Mouse (Mus musculus): ENCODE data around the gene AC124502.3.
"Not testable (repeated sequence)": the region's sequence is repeated elsewhere in the genome, so short reads cannot be mapped to it uniquely, and the experiment has no call there.

The AC124502.3 gene

DNA sequence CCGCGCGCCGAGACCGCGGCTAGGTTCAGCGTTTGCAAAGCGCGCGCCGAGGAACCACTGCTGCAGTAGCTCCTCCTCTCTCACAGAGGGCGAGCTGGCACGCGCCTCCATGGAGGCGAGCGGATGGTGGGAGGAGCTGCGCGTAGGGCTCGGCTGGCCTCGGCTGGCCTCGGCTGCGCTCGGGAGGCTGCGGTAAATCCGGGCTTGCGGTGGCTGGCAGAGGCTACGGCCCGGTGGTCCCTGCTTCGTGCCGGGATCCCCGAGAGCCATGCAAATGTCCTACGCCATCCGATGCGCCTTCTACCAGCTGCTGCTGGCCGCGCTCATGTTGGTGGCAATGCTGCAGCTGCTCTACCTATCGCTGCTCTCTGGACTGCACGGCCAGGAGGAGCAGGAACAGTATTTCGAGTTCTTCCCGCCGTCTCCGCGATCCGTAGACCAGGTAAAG, at the start of gene AC124502.3, which contains the start of gene B4gat1:
AC124502.3 (plus strand) TSS at position 183 of the 448 bp plus-strand sequence.
B4gat1 (plus strand) TSS at position 118 of the 448 bp plus-strand sequence.
- DNase-seq (ENCODE audit: low spot score) = peak; percentile 95

DNA sequence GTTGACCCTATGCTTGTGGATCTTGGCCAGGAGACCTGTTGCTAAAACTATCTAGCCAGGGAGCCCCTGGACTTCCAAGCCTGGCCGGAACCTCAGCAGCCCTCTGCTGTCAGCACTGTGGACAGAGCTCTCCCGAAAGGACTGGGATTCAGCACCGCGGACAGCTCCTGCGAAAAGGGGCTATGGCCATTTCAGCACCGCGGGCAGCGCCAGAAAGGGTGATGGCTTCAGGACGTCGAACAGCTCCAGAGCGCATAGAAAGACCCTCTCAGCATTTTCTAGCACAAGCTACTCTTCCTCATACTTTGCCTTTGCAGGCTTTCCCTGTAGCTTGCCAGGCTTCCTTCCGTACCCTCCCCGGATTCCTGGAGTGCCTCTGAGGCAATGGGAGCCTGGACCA, 49.7 kb upstream of the AC124502.3 start:
- peak; percentile 95 for DNase-seq (ENCODE audit: low spot score)

DNA sequence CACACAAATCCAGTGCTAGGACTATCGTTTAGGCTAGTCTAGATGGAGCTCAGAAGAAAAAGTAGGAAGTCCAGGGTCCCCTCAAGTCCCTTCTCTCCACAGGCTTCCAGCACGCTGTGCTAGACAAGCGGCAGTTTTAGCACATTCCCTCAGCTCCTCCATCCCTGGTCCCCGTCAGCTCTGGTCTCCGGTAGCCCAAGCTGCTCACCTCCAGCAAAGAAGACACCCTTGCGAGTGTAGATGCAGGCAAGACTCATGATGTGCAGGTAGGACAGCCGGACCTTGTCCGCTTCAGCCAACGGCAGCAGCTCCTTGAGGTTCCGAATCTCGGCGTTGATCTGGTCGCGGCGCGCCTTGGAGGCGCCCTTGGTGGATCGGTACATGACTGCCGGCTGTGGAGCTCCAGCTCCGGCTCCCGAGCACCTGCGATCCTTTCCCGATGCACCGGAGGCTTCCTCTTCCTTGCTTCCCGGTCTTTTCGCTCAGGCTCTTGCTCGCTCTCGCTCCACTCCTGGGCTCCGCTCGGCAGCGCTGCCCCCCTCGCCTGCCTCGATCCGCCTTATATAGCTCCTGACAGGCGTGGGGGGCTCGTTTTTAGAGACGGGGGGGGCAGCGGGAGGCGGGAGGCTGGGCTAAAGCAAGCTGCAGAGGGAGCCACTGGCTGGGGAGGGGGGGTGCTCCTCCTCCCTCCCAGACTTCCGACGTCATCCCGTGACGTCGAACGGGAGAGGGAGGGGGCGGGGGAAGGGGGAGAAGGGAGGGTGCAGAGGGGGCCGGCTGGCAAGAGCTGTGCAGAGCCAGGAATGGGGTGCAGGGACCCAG, 49.0 kb upstream of the AC124502.3 start:
- DNase-seq (ENCODE audit: low spot score) = no peak

DNA sequence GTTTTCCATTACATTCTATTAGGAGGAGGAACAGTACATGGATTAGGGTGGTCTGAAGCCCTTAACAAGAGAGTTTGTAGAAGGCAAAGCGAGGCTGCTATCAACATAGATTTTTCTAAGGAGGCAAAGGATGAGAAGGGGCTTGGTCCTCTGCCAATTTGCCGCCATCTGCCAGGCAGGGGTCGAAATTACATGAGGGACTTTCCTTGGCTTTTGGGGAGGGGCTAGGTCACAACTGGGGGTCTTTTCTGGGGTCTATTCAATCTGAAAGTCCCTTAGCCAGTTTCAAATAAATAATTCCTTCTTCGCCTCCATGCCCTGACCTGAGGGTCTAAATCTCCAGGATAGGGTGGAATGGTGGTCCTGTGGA, 48.5 kb upstream of the AC124502.3 start, which contains the start of gene Npas4:
Npas4 (minus strand) TSS at position 61 of the 370 bp plus-strand sequence.
- no peak for DNase-seq (ENCODE audit: low spot score)

DNA sequence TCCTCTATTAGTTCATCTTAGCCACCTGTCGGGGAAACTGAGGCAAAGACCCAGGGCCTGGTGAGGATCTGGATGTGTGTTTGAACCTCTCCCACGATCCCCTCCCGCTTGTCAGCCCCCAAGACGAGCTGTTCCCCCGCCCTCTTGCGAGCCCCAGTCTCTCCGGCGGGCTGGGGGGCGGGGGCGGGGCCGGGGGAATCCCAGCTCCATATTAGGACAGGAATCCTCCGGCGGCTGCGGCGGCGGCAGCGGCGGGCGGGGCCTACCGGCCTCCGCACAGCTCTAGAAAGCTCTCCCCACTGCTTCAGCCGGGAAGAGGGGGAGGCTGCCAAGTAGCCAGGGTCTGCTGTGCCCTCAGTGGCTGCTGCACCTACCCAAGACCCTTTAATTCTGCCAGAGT, 48.0 kb upstream of the AC124502.3 start:
- DNase-seq (ENCODE audit: low spot score) = no peak

DNA sequence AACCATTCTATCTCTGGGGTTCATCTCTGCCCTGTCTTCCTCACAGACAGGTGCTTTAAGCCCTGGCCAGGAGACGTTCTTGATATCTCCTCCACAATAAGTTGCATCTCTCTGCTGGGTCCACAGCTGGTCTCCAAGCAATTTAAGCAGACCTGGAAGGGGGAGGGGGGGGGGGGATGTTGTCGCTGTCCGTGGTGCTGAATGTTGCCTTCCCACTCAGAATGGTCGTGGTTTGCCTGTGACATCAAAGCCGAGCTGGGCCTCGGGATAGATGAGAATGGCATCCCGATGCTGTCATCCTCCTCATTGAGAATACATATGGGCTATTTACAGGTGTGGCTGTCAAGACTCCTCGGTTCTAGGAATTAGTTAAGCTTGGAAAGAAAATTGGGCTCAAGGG, 46.3 kb upstream of the AC124502.3 start:
- DNase-seq (ENCODE audit: low spot score) = peak; percentile 60

DNA sequence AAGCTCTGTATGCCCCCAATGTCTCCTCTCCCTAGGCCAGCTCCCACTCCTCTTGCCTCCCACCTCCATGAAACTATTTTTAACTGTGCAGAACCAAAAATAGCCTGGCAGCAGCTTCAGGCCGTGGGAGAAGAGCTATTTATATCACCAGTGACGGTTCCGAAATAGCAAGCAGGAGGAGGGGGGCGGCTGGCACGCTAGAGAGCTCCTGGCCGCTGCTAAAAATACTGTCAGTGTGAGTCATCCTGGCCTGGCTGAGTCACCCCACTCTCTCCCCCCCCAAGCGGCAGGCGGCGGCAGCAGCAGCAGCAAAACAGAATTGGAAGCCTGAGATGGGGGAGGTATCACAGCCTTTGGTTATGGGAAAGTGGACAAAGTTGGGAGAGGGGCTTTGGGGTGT, 45.8 kb upstream of the AC124502.3 start:
- DNase-seq (ENCODE audit: low spot score) = no peak

DNA sequence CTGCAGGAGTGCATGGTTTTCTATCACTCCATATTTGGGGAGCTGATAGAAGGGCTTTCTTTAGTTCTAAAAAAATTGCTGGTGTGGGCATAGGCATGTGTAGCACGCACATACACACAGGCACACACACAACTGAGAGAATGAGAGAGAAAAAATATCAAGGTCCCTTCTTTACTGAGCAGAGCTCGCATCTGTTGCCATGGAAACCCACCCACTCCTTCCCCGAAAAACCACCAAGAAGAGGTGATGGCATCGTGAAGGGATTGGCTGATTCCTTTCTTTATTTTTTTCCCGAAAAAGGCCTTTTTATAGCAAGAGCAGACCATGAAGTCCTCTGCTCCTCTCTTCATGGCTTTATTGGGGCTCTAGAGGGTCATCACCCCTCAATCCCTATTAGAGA, 44.6 kb upstream of the AC124502.3 start:
- no peak for DNase-seq (ENCODE audit: low spot score)

DNA sequence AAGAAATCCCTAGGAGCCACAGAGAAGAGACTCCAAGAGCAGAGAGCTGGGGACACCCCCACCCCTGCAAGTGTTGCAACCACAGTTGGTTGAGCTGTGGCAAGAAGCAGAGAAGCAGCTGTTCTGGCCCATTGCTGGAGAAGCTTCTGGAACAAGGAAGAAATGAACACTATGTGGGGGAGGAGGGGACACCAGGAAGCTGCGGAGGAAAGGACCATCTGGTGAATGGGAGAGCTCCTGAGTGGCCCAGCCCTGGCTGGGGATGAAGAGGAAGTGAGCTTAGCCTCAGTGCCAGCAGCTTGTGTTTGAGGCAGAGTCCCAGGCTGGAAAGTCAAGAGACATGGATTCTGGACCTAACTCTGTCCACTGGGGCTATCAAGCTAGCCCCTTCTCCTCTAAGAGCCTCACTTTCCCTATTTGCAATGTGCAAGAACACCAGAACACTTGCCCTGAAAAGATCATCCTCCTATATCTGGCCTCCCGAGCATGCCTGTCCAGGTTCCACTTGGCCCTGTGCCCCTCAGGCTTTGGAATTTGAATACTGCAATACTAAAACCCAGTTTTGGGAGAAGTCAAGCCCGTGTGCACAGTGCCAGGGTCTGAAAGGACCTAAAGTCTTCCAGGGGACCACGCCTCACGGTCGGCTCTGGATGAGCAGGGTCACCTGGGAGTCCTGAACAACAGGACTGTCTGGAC, 39.1 kb upstream of the AC124502.3 start:
- DNase-seq (ENCODE audit: low spot score) = no peak

DNA sequence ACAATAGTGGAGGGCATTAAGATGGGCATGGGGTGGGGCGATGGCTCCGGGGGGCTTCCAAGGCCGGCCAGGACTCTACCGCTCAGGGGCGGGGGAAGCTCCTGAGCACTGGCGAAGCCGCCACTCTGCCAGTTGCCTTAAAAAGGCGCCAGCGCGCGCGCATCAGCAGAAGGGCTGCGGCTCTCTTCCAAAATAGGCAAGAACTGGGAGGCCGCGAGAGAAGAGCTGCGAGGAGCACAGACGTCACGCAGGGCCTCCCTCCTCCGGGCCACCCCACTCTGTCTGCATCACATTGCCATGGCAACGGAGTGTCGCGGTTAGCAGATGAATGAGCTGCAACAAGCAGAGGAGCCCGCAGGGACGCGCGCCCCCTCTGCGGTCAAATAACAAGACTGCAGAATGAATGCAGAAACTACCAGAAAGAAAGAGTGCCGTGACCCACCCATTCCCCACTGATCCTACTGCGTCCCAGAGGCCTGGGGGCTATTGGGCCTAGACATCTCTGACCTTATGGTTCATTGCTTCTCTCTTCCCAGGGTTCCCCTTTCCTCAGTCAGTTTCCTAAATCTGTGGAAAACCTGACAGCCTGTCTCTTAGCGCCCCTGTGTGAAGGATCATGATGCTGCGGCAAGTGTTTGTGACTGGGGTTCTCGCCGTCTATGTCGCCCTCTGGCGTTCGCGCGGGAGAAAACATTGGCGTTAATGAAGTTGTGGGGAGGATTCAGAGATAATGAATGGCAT, 36.9 kb upstream of the AC124502.3 start:
- DNase-seq (ENCODE audit: low spot score) = peak; percentile 92

DNA sequence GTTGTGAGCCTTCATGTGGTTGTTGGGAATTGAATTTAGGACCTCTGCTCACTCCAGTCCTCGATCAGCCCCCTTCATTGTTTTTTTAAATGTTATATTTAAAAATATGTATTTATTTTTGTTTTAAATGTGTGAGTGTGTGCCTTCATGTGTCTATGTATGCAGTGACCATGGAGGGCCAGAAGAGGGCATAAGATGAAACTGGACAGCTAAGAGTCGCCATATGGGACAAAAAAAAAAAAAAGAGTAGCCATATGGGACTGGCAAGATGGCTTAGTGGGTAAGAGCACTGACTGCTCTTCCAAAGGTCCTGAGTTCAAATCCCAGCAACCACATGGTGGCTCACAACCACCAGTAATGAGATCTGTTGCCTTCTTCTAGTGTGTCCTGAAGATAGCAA, 35.0 kb upstream of the AC124502.3 start:
- not testable (repeated sequence) for DNase-seq (ENCODE audit: low spot score)

DNA sequence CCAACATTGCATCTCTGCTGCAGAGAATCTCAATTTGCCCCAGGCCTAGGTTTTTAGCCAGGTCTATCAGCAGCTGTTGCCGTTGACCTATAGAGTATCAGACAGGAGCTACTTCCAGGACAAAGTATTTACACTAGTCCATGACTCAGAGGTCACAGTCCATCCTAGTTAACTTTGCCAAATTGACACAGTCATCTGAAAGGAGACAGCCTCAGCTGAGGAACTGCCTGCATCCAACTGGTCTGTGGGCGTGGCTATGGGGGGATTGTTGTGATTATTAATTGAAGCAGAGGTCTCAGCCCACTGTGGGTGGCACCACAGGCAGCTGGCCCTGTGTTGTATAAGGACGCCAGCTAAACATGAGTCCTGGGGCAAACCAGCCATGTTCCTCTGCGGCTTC, 33.8 kb upstream of the AC124502.3 start:
- DNase-seq (ENCODE audit: low spot score) = no peak

DNA sequence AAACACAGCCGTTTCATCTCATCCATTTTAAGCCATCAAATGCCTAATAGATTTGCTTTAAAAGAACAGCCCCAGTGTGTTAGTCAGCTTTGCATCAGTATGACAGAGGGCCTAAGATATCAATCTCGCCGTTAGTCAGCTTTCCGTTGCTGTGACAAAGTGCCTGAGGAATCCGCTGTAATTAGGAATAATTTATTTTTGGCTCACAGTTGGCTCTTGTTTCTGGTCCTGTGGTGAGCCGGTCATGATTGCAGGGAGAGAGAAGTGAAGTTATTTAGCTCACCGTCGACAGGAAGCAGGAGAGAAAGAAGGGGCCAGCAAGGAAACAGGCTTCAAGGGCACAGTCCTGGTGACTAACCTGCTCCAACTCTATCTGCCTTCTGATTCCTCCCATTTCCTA, 25.6 kb upstream of the AC124502.3 start:
- no peak for DNase-seq (ENCODE audit: low spot score)

DNA sequence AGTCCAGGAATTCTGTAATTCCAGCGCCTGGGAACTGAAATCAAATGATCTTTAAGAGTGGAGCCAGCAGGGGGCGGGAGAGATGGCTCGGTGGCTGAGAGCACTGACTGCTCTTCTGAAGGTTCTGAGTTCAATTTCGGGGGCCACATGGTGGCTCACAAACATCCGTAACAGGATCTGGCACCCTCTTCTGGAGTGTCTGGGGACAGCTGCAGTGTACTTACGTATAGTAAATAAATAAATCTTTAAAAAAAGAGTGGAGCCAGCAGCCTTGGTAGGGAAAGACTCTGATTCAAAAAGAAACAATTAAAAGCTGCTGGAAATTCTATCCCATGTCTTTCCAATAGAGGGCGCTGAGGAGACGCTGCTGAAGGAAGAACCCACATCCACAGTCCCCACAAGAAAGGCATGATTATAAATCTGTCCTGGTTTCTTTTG, 23.7 kb upstream of the AC124502.3 start:
- peak; percentile 74 for DNase-seq (ENCODE audit: low spot score)

DNA sequence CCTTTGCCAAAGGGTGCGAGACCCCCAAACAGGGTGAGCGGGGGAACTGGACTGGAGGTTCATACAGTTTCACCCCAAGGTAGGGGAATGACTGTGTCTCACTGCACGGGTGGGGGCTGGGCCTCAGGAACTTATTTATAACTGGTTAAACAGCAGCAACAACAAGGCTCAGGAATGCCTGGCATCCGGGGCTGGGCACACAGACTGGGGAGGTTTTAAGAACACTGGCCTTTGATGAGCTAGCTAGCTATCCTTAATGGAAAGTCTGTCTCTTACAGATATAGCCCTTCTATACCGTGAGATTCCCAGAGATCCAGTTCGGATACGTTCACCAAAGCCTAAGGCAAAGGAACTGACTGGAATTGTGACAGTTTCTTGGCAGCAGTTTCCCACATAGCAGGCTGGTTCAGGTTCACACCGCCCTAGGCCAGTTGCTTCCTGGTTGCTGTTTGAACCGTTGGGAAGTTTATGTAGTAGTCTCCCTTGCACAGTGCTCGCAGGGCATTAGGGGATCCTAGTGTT, 22.4 kb upstream of the AC124502.3 start:
- peak; percentile 33 for DNase-seq (ENCODE audit: low spot score)

DNA sequence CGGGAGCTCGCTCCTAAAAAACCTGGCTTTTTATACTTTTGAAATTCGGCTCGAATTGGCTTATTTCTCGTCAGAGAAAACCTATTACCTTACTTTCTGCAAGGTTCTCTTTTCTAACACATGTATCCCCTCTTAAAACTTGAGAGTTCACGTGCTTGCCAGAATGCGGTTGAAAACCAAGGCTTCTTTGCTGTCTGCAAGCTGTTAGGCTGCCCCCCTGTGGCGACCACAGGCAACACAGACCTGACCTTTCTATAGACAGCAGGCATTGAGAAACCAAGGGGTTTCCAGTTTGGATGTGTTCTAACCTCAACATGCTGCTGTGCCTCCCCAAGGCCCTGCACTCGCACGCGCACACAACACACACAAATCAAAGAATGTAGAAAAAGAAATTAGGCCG, 21.9 kb upstream of the AC124502.3 start:
- peak; percentile 86 for DNase-seq (ENCODE audit: low spot score)

DNA sequence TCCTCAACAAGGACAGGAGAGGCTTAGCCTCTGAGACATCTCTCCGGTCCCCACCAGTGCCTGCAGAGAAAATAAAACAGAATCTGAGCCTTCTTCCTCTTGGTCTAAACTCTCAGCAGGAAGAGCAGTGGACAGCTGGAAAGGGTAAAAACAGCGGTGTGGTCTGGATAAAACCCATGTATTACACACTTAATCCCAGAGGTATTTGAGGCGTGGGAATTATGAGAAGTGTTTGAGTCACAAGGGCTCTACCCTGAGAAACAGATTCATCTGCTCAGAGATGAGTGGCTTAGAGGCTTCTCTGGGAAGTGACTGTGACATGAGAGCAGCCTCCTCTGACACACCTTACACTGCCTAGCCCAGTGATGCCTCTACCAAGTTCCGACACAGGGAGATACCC, 21.1 kb upstream of the AC124502.3 start:
- DNase-seq (ENCODE audit: low spot score) = no peak

DNA sequence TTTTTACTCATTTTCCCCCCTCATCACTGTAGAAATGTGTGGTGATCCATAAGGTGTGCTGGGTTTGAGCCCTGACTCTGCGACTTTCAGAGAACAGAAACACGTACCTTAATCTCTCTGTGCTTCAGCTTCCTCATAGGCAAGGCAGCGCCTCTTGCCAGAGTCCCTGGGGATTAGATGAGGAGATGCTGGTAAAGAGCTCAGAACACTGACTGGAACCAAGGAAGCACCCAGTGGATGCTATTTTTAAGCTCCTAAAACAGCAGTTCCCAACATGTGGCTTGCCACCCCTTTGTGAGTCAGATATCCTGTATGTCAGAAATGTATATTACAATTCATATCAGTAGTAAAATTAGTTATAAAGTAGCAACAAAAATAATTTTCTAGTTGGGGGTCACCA, 20.5 kb upstream of the AC124502.3 start:
- no peak for DNase-seq (ENCODE audit: low spot score)

DNA sequence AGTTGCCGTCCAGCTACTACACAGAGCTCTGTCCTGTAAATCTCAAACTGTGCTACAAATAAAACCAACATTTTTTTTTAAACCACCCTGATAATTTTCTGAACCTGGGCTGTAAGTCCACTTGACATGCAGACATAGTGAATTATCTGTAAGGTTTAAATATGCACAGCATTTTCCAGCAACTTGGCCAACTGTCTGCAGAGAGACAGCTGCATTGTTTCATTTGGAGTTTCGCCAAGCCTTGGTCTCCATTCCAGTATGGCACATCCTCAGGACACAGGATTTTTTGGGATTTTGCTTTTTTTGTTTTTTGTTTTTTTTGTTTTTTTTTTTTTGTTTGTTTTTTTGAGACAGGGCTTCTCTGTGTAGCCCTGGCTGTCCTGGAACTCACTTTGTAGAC, 17.3 kb upstream of the AC124502.3 start:
- DNase-seq (ENCODE audit: low spot score) = no peak

DNA sequence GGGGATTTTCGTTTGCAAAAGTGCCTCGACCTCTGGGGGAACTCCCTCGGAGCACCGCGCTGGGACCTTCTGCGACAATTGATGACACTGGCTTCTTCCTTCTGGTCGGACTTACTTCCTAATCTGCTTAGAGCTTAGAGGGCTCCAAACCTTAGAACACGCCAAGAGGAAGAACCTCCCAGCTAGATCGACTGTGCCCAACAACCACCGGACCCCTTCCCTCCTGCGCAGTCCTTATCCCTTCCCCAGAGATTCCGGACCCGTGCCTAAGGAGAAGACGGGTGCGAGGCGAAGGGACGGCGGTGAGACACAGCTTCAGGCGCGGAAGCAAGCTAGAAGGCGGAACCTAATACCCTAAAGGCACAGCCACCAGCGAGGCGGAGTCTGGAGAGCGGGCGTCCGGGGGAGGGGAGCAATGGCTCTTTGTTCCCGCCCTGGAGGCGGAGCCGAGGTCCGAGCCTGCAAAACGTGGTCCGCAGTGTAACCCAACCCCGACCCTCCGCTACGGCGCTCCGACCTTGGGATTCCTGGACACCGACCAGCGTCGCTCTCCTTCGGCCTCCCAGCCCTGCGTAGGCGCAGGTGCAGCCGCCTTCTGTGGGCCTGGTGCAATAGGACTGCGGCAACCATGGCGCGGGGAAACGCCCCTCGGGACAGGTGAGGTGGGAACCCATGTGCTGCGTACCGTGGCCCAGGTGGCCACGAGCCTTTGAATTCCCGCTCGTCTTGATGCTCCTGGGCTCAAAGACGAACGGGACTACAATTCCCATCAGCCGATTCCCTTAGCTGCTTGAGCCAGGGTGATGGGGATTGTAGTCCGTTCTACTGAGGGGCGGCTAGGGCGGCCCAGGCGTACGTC, 14.8 kb upstream of the AC124502.3 start, which contains the start of gene Slc29a2:
Slc29a2 (plus strand) TSS at position 240 of the 859 bp plus-strand sequence.
- DNase-seq (ENCODE audit: low spot score) = peak; percentile 98

DNA sequence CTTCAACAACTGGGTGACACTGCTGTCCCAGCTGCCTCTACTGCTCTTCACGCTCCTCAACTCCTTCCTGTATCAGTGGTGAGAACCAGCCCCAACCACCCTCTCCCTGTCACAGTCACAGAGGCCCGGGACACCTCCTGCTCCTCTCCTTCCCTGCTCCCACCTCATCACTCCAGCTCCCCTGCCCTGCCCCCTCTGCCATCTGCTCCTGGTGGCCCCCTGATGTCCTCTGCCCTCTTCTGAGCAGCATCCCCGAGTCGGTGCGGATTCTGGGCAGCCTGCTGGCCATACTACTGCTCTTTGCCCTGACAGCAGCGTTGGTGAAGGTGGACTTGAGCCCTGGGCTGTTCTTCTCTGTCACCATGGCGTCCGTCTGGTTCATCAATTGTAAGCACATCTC, 12.6 kb upstream of the AC124502.3 start:
- DNase-seq (ENCODE audit: low spot score) = no peak
